Mouse (Mus musculus) cortical plate, adult 2 months (tissue): ENCODE data around the gene Dpy19l1.
A peak's percentile ranks its signal among the peaks of the same experiment; 100 is the strongest.

Experiments
- CTCF ChIP-seq: fragments of 200-500 bp; IDR thresholded peaks from 2 replicates; pipeline ENCODE4 v1.5.1; 2011; ENCODE audit warnings: mild to moderate bottlenecking, control low read depth, low read length; ENCODE audit not compliant: insufficient read depth; ENCODE audit errors: extremely low read depth
- POLR2A ChIP-seq: fragments of 200-500 bp; IDR thresholded peaks from 2 replicates; pipeline ENCODE4 v1.6.1; 2011; ENCODE audit warnings: mild to moderate bottlenecking, low read length, control low read depth; ENCODE audit not compliant: insufficient read depth; ENCODE audit errors: extremely low read depth

DNA sequence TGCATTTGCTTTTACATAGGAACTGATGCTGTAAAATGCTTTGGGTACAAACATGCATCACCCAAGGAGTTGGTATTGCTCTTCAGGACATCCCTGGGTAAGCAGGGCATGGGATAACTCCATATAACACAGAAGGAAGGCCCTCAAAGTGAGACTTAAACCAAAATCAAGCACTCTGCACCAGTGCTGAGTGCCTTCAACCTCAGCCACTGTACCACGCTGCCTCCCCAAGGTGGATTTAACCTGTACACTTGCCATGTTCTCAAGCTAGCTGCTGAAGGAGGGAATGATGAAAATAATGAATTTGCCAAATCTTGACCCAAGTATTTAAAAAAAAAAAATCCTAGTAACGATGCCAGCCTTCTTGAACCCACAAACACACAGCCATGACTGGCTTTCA, 1.3 kb downstream of the Dpy19l1 start:
- peak; percentile 30; the same call in 1 of the 2 replicates for TF ChIP-seq CTCF
- TF ChIP-seq POLR2A: no peak
